Mouse (Mus musculus): Measurements from ENCODE around the gene Fcrlb. TPM values are rescaled to one million over a fixed set of nuclear protein-coding genes. Genes with fewer than 3 reads are reported as not detected.

Gene Fcrlb
- polyA plus RNA-seq, 1 experiment = not detected

GRCm38 (mm10) chr1:170862435-170862717 is 50.4 kb downstream of the Fcrlb start:
- Histone ChIP-seq H3K4me3 (ENCODE audit: insufficient read depth, poor library complexity, severe bottlenecking) (no peak overlapping the region), H3K79me2 (ENCODE audit: control insufficient read depth, insufficient read depth) (peaks cover 99% of the 10 kb centered on the region), H3K27me3 (ENCODE audit: control insufficient read depth, insufficient read depth, insufficient read length) (no peaks in the 10 kb centered on the region), H3K79me3 (ENCODE audit: low read depth) (peaks cover 69% of the 10 kb centered on the region), H3ac (ENCODE audit: control insufficient read depth, insufficient read length, low read depth) (no peak overlapping the region), H3K36me3 (ENCODE audit: control insufficient read depth, insufficient read depth) (no peaks in the 10 kb centered on the region)
- TF ChIP-seq MYOG (IDR thresholded peaks at IDR 0.05; ENCODE audit: control insufficient read depth, extremely low read depth, insufficient read length) = no peak
- TF ChIP-seq MAX (IDR thresholded peaks at IDR 0.05) = no peak
- TF ChIP-seq USF1 (IDR thresholded peaks at IDR 0.05; ENCODE audit: low read depth) = no peak
- no peak for TF ChIP-seq CTCF (IDR thresholded peaks at IDR 0.05; ENCODE audit: control insufficient read depth, insufficient read depth, insufficient read length)
- no peak for TF ChIP-seq CEBPB (IDR thresholded peaks at IDR 0.05; ENCODE audit: low read depth)
- TF ChIP-seq MYOD1 (IDR thresholded peaks at IDR 0.05; ENCODE audit: control insufficient read depth, insufficient read length, low read depth) = no peak
- TF ChIP-seq FOSL1 (IDR thresholded peaks at IDR 0.05; ENCODE audit: insufficient read depth, low read length, poor library complexity, severe bottlenecking) = no peak

- H3K4me3 ChIP-seq (ENCODE audit: insufficient read depth, poor library complexity, severe bottlenecking) = no peak overlapping the region
- H3K79me2 ChIP-seq (ENCODE audit: control insufficient read depth, insufficient read depth) = peaks cover 99% of the 10 kb centered on the region
- H3ac ChIP-seq (ENCODE audit: control insufficient read depth, insufficient read length, low read depth) = no peak overlapping the region
- peaks cover 67% of the 10 kb centered on the region for H3K79me3 ChIP-seq (ENCODE audit: low read depth)
- TF ChIP-seq USF1 (IDR thresholded peaks at IDR 0.05; ENCODE audit: low read depth) (no peak), MAX (IDR thresholded peaks at IDR 0.05) (no peak), CEBPB (IDR thresholded peaks at IDR 0.05; ENCODE audit: low read depth) (no peak), FOSL1 (IDR thresholded peaks at IDR 0.05; ENCODE audit: insufficient read depth, low read length, poor library complexity, severe bottlenecking) (no peak), CTCF (IDR thresholded peaks at IDR 0.05; ENCODE audit: control insufficient read depth, insufficient read depth, insufficient read length) (no peak), MYOG (IDR thresholded peaks at IDR 0.05; ENCODE audit: control insufficient read depth, extremely low read depth, insufficient read length) (no peak), MYOD1 (IDR thresholded peaks at IDR 0.05; ENCODE audit: control insufficient read depth, insufficient read length, low read depth) (no peak)
- H3K36me3 ChIP-seq (ENCODE audit: control insufficient read depth, insufficient read depth) = no peaks in the 10 kb centered on the region
- H3K27me3 ChIP-seq (ENCODE audit: control insufficient read depth, insufficient read depth, insufficient read length) = no peaks in the 10 kb centered on the region
These were observed 50.9 kb downstream of the Fcrlb start for GRCm38 (mm10) chr1:170861671-170862434.

DNA sequence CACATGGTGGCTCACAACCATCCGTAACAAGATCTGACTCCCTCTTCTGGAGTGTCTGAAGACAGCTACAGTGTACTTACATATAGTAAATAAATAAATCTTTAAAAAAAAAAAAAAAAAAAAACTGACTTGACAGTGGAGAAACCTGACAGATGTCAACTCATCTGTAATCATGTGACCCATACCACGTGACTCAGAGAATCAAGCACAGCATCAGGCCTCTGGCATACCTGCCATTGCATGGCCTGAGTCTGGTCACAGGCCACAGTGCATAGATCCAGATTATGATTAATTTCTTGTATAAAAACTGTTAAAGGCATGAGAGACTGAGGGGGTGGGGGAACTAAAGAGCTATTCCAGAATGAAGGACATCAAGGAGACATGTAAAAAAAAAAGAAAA is 53.9 kb downstream of the Fcrlb start:
- TF ChIP-seq USF1 (IDR thresholded peaks at IDR 0.05; ENCODE audit: low read depth) = no peak
- no peak for TF ChIP-seq FOSL1 (IDR thresholded peaks at IDR 0.05; ENCODE audit: insufficient read depth, low read length, poor library complexity, severe bottlenecking)
- no peak for TF ChIP-seq CEBPB (IDR thresholded peaks at IDR 0.05; ENCODE audit: low read depth)
- TF ChIP-seq CTCF (IDR thresholded peaks at IDR 0.05; ENCODE audit: control insufficient read depth, insufficient read depth, insufficient read length) = no peak
- TF ChIP-seq MAX (IDR thresholded peaks at IDR 0.05) = no peak
- TF ChIP-seq MYOD1 (IDR thresholded peaks at IDR 0.05; ENCODE audit: control insufficient read depth, insufficient read length, low read depth) = no peak
- no peak for TF ChIP-seq MYOG (IDR thresholded peaks at IDR 0.05; ENCODE audit: control insufficient read depth, extremely low read depth, insufficient read length)
- no peak overlapping the region for H3ac ChIP-seq (ENCODE audit: control insufficient read depth, insufficient read length, low read depth)
- no peak overlapping the region for H3K4me3 ChIP-seq (ENCODE audit: insufficient read depth, poor library complexity, severe bottlenecking)
- peaks cover 93% of the 10 kb centered on the region for H3K79me2 ChIP-seq (ENCODE audit: control insufficient read depth, insufficient read depth)
- peaks cover 51% of the 10 kb centered on the region for H3K79me3 ChIP-seq (ENCODE audit: low read depth)
- H3K27me3 ChIP-seq (ENCODE audit: control insufficient read depth, insufficient read depth, insufficient read length) = no peaks in the 10 kb centered on the region
- no peaks in the 10 kb centered on the region for H3K36me3 ChIP-seq (ENCODE audit: control insufficient read depth, insufficient read depth)

GRCm38 (mm10) chr1:170857369-170857768 is 55.4 kb downstream of the Fcrlb start:
- TF ChIP-seq MAX (IDR thresholded peaks at IDR 0.05) (no peak), FOSL1 (IDR thresholded peaks at IDR 0.05; ENCODE audit: insufficient read depth, low read length, poor library complexity, severe bottlenecking) (no peak), MYOG (IDR thresholded peaks at IDR 0.05; ENCODE audit: control insufficient read depth, extremely low read depth, insufficient read length) (no peak), MYOD1 (IDR thresholded peaks at IDR 0.05; ENCODE audit: control insufficient read depth, insufficient read length, low read depth) (no peak), CEBPB (IDR thresholded peaks at IDR 0.05; ENCODE audit: low read depth) (no peak), CTCF (IDR thresholded peaks at IDR 0.05; ENCODE audit: control insufficient read depth, insufficient read depth, insufficient read length) (no peak), USF1 (IDR thresholded peaks at IDR 0.05; ENCODE audit: low read depth) (no peak)
- H3K36me3 ChIP-seq (ENCODE audit: control insufficient read depth, insufficient read depth) = no peaks in the 10 kb centered on the region
- H3K27me3 ChIP-seq (ENCODE audit: control insufficient read depth, insufficient read depth, insufficient read length) = no peaks in the 10 kb centered on the region
- no peak overlapping the region for H3K4me3 ChIP-seq (ENCODE audit: insufficient read depth, poor library complexity, severe bottlenecking)
- peaks cover 44% of the 10 kb centered on the region for H3K79me3 ChIP-seq (ENCODE audit: low read depth)
- no peak overlapping the region for H3ac ChIP-seq (ENCODE audit: control insufficient read depth, insufficient read length, low read depth)
- peaks cover 82% of the 10 kb centered on the region for H3K79me2 ChIP-seq (ENCODE audit: control insufficient read depth, insufficient read depth)

Other genes with a start within 250 kb of the Fcrlb start
- gene Atf6, start 45.2 kb downstream of the Fcrlb start, polyA plus RNA-seq (2012; fragmentation: generic; extraction: Trizol) = 12.0 TPM
- gene Gm26620, start 27.9 kb downstream of the Fcrlb start, polyA plus RNA-seq (2012; fragmentation: generic; extraction: Trizol) = 0.12 TPM
- 39.9 TPM for gene Dusp12, start 27.4 kb downstream of the Fcrlb start, polyA plus RNA-seq (2012; fragmentation: generic; extraction: Trizol)
- not detected for gene Fcrla, start 14.6 kb upstream of the Fcrlb start, polyA plus RNA-seq (2012; fragmentation: generic; extraction: Trizol)
- gene Fcgr2b, start 63.6 kb upstream of the Fcrlb start, polyA plus RNA-seq (2012; fragmentation: generic; extraction: Trizol) = 0.06 TPM
- gene Fcgr4, start 106.0 kb upstream of the Fcrlb start, polyA plus RNA-seq (2012; fragmentation: generic; extraction: Trizol) = 1.0 TPM
- not detected for gene Fcgr3, start 152.0 kb upstream of the Fcrlb start, polyA plus RNA-seq (2012; fragmentation: generic; extraction: Trizol)
- 0.39 TPM for gene Cfap126, start 201.0 kb upstream of the Fcrlb start, polyA plus RNA-seq (2012; fragmentation: generic; extraction: Trizol)
- 147 TPM for gene Sdhc, start 237.7 kb upstream of the Fcrlb start, polyA plus RNA-seq (2012; fragmentation: generic; extraction: Trizol)
- gene Mpz, start 237.8 kb upstream of the Fcrlb start, polyA plus RNA-seq (2012; fragmentation: generic; extraction: Trizol) = 0.11 TPM

Measured in C2C12 (cell line).